Mouse (Mus musculus) hindbrain, postnatal 0 days (tissue): Measurements from ENCODE around the gene Paqr4. TPM values are rescaled to one million over a fixed set of nuclear protein-coding genes. Genes with fewer than 3 reads are reported as not detected.
A peak's percentile ranks its signal among the peaks of the same experiment; 100 is the strongest.

Experiments used
- ATAC-seq: fragments of 200-750 bp; cut with Nextera tagmentation; 2 replicates; pipeline ENCODE4 v1.8.0; 2017; ENCODE audit warnings: mild to moderate bottlenecking, moderate TSS enrichment, moderate library complexity
- DNase-seq: peaks from one replicate; pipeline ENCODE4 v3.0.0-alpha.2; 2015; ENCODE audit warnings: low spot score
- H3K27ac ChIP-seq: fragments of 300-500 bp; sonication (generic); 2 replicates; pipeline ENCODE4 v1.5.1; 2014; ENCODE audit warnings: mild to moderate bottlenecking
- H3K27me3 ChIP-seq: fragments of 300-500 bp; sonication (generic); 2 replicates; pipeline ENCODE4 v1.6.1; 2014; ENCODE audit warnings: low read length, mixed read lengths; ENCODE audit not compliant: insufficient read depth
- H3K36me3 ChIP-seq: fragments of 300-500 bp; sonication (generic); 2 replicates; pipeline ENCODE4 v1.6.1; 2014; ENCODE audit warnings: low read length, mixed read lengths; ENCODE audit not compliant: insufficient read depth
- H3K4me1 ChIP-seq: fragments of 300-500 bp; sonication (generic); 2 replicates; pipeline ENCODE4 v1.6.1; 2014; ENCODE audit warnings: antibody characterized with exemption, low read length, mixed read lengths; ENCODE audit not compliant: insufficient read depth
- H3K4me2 ChIP-seq: fragments of 300-500 bp; sonication (generic); 2 replicates; pipeline ENCODE4 v1.6.1; 2014; ENCODE audit warnings: low read depth, mild to moderate bottlenecking, low read length, moderate library complexity, mixed read lengths
- H3K4me3 ChIP-seq: fragments of 300-500 bp; sonication (generic); 2 replicates; pipeline ENCODE4 v1.5.1; 2014; ENCODE audit warnings: low read length
- H3K9ac ChIP-seq: fragments of 300-500 bp; sonication (generic); replicated peaks from 2 replicates; pipeline ENCODE4 v1.6.1; 2014; ENCODE audit warnings: mild to moderate bottlenecking, low read length, moderate library complexity, mixed read lengths
- H3K9me3 ChIP-seq: fragments of 300-500 bp; sonication (generic); 2 replicates; pipeline ENCODE4 v1.6.1; 2016; ENCODE audit warnings: low read length, mixed read lengths
- CTCF ChIP-seq: IDR thresholded peaks from 2 replicates; pipeline ENCODE4 v1.5.1; 2016; ENCODE audit warnings: antibody characterized with exemption, control low read depth, low read depth
- whole genome bisulfite sequencing: fragments of 180-500 bp; shearing (Covaris S2); extraction: QIAGEN DNeasy Blood & Tissue Kit; methylation state at CpG from one replicate; pipeline ENCODE4 v1.1.7; 2014; 5-methylcytosine and 5-hydroxymethylcytosine counted together
- polyA plus RNA-seq: library from polyadenylated mRNA; unstranded; fragments of >200 nt; fragmentation: Nextera tagmentation; extraction: Ambion mirVana; gene quantifications from 2 replicates; pipeline ENCODE4 v1.2.1, GENCODE M21; 2015
- total RNA-seq: library from RNA; depleted of rRNA; stranded (reverse); fragments of >200 nt; gene quantifications from 2 replicates; pipeline ENCODE4 v1.2.3, GENCODE M21; 2014

The Paqr4 gene
- total and polyA plus RNA-seq, 2 experiments from 2014 or later: 72.1 to 120 TPM

DNA sequence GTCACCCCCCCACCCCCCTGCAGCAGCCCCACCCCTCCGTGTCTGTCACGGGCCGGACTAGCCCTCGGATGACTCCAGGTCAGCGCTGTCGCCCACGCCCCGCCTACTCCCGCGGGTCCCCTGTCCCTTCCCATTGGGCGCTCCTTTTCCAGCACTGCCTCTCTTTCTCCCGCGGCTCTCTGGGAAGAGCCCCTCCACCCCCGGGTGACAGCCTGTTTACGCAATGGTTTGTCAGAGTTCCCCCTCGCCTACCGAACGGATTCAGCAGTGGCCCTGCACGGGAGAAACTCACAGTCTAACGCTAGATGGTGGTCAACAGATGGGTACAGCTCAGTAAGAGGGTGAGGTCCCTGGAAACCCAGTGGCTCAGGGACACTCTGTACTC lies 13.9 kb downstream of the Paqr4 start:
- H3K27ac ChIP-seq: peak overlapping the region; percentile 71
- WGBS: under 1% methylated on average over 20 of the region's 20 CpGs
- no peaks in the 10 kb centered on the region for H3K9me3 ChIP-seq
- DNase-seq (peak; percentile 87), ATAC-seq (peak; percentile 90)
- H3K27me3 ChIP-seq: no peaks in the 10 kb centered on the region
- peak overlapping the region; percentile 74 for H3K4me3 ChIP-seq
- H3K4me1 ChIP-seq: 0 out of 2 replicates have a peak, but pooled peaks cover 4% of the 10 kb centered on the region
- H3K4me2 ChIP-seq: peak overlapping the region; percentile 92
- no peaks in the 10 kb centered on the region for H3K36me3 ChIP-seq
- peak overlapping the region; percentile 59 for H3K9ac ChIP-seq
- peak; percentile 58 for TF ChIP-seq CTCF

DNA sequence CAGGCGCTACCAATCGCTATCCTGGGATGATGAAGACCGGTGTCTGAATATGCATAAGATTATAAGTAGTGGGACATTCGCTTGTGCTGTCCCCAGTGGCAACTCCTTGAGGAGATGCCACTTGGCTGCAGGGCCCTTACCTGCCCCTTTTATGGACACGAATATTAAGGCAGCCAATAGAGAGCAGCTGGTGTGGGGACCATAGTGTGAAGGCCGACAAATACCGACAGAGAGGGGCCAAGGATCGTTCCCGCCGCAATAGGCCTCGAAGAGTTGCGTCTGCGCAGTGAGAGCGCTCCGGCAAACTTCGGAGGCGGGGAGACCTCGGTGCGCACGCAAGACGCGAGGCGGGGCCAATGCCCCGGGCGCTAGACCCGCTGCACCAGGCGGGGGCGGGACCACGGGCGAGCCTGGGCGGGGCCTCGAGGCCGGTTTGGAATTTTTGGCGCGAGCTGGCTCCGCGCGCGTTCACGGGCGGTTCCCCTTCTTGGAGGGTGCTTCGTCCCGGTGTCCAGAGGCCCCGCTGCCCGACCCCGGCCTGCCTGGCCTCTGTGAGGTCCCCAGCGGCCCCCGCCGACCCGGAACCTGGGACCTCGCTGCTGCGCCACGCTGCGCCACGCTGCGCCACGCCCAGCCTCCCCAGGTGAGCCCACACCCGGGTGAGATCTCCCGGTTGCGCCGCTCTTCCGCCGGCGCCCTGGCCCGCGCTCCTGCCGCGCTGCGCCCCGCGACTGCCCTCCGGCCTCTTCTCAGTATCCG lies 14.5 kb downstream of the Paqr4 start, which contains the start of gene Pkmyt1:
Pkmyt1 (plus strand) TSS at position 338 of the 759 bp plus-strand sequence.
- TF ChIP-seq CTCF: peak; percentile 36; the same call in 1 of the 2 replicates

DNA sequence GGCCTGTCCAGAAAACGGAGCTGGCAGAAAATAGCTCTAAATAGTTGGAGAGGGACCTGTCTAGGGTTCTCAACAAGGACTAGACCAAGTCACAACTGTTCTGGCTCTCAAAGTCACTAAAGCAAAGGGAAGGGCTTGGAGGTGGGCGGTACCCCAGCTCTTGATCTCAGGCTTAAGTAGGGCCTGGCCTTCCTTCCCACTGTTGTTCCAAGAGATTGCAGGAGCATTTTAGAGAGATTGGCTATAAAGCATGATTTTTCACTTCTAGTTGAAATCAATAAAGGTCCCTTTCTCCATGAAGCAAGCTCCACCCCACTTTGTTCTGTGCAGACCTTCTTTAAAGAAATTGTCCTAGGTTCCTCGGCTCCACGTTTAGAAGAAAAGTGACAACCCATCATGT lies 15.2 kb downstream of the Paqr4 start:
- Histone ChIP-seq H3K9ac (peak overlapping the region; percentile 59), H3K4me2 (peak overlapping the region; percentile 92), H3K4me3 (peak overlapping the region; percentile 74), H3K36me3 (no peaks in the 10 kb centered on the region), H3K9me3 (no peaks in the 10 kb centered on the region), H3K4me1 (0 out of 2 replicates have a peak, but pooled peaks cover 4% of the 10 kb centered on the region), H3K27me3 (no peaks in the 10 kb centered on the region), H3K27ac (peak overlapping the region; percentile 71)
- TF ChIP-seq CTCF: no peak
- DNase-seq (no peak), ATAC-seq (no peak)
- 61% methylated on average over 4 of the region's 4 CpGs for WGBS

More for the DNA sequence above, 14.5 kb downstream of the Paqr4 start, which contains the start of gene Pkmyt1:
- peak within 1 kb of the TSS; percentile 59 for H3K9ac ChIP-seq
- ATAC-seq (peak; percentile 95), DNase-seq (peak; percentile 98)
- H3K27ac ChIP-seq: peak within 1 kb of the TSS; percentile 71
- WGBS: under 1% methylated on average over 70 of the region's 73 CpGs
- 0 out of 2 replicates have a peak, but pooled peaks cover 4% of the 10 kb centered on the region for H3K4me1 ChIP-seq
- H3K27me3 ChIP-seq: no peaks in the 10 kb centered on the region
- H3K4me3 ChIP-seq: peak within 1 kb of the TSS; percentile 74
- no peaks in the 10 kb centered on the region for H3K9me3 ChIP-seq
- H3K4me2 ChIP-seq: peak within 1 kb of the TSS; percentile 92
- H3K36me3 ChIP-seq: no peaks in the 10 kb centered on the region

DNA sequence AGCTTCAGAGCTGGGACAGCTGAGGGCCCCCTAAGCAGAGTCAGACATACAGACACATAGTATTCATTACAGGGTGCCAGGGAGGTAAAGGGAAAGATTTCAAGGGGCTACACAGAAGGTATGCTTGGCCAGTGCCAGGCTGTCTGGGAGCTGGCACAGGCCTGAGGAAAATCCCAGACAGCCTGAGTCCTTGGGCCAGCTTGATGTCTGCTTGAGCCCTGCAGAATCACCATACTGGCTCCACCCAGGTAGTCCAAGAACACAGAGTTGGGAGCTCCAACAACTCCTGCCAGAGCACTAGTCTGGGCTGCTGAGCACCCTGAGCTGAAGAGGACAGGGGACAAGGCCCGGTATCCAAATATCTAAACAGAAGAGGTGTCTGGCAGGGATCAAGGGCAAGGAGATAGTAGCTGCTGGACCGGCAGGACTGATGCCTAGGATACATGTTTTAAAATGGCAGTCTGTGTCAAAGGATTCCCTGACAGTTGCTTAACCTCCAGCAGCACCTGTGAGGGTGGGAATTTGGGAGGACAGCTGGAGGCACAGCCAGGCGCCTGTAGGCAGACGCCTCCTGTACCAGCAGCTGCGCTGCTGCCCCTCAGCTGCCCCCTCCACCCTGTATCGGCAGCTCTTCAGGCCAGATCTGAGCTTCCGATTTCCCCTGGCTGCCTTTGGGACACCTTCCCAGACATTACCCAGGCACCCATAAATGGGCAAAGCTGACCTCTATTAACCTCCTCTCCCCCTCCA lies 18.1 kb downstream of the Paqr4 start, which contains the start of gene 1520401A03Rik:
1520401A03Rik (minus strand) TSS at position 408 of the 750 bp plus-strand sequence.
- Histone ChIP-seq H3K4me2 (no peak within 1 kb of the TSS), H3K4me1 (0 out of 2 replicates have a peak, but pooled peaks cover 4% of the 10 kb centered on the region), H3K4me3 (no peak within 1 kb of the TSS), H3K9ac (no peak within 1 kb of the TSS), H3K9me3 (no peaks in the 10 kb centered on the region), H3K27me3 (no peaks in the 10 kb centered on the region), H3K27ac (no peak within 1 kb of the TSS), H3K36me3 (no peaks in the 10 kb centered on the region)
- TF ChIP-seq CTCF: no peak
- DNase-seq (no peak), ATAC-seq (no peak)
- 73% methylated on average over 7 of the region's 7 CpGs for WGBS

DNA sequence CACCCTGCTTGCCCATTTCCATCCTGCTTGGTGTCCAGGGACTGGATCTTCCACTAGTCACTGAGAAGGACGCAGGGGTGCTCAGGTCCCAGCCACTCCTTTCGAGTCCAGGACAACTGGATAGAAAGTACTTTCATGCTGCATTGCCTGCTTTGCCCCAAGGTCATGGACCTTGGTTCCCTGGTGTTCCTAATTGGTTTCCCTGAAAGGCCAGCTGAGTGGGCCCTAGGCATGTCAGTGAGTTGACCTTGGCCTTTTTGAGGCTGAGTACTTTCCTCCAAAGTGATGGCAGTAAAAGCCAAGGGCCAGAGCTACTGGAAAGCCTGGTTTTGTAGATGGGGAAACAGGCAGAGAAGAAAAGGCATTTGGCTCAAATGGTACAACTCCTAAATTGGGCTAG lies 18.8 kb downstream of the Paqr4 start:
- Histone ChIP-seq H3K27me3 (no peaks in the 10 kb centered on the region), H3K9me3 (no peaks in the 10 kb centered on the region), H3K9ac (no peak overlapping the region), H3K4me3 (no peak overlapping the region), H3K36me3 (no peaks in the 10 kb centered on the region), H3K27ac (no peak overlapping the region), H3K4me1 (0 out of 2 replicates have a peak, but pooled peaks cover 4% of the 10 kb centered on the region), H3K4me2 (no peak overlapping the region)
- TF ChIP-seq CTCF: no peak
- ATAC-seq (no peak), DNase-seq (no peak)
- 75% methylated on average over 2 of the region's 2 CpGs for WGBS

DNA sequence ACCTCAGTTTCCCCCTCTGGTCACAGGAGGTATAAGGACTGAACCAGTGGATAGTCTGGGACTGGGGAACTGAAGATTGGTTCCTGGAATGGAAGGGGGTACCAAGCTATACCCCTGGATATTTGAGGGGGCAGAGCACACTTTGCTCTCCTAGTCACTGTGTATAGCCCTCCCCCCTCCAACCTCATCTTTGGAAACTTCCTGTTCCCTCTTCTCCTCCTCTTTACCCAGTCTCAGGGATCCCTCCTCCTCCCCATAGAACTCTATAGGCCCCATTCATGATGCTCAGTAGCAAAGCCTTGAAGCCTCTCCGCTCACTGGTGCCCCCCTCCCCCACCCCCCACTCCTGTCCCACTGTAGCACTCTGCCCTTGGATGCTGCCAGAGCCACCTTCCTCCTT lies 21.2 kb downstream of the Paqr4 start:
- DNase-seq: no peak
- H3K36me3 ChIP-seq: no peaks in the 10 kb centered on the region
- no peak overlapping the region for H3K9ac ChIP-seq
- no peak for ATAC-seq
- TF ChIP-seq CTCF: no peak
- no peaks in the 10 kb centered on the region for H3K9me3 ChIP-seq
- 14% methylated on average over 1 of the region's 1 CpGs for WGBS
- H3K4me3 ChIP-seq: no peak overlapping the region
- no peak overlapping the region for H3K27ac ChIP-seq
- no peaks in the 10 kb centered on the region for H3K27me3 ChIP-seq
- H3K4me2 ChIP-seq: no peak overlapping the region
- H3K4me1 ChIP-seq: no peaks in the 10 kb centered on the region
